Mouse (Mus musculus): ENCODE results near the gene Ofd1. TPM values are rescaled to one million over a fixed set of nuclear protein-coding genes. Genes with fewer than 3 reads are reported as not detected.

The Ofd1 gene
- total RNA-seq, 1 experiment from 2014 or later: 9.7 TPM

DNA sequence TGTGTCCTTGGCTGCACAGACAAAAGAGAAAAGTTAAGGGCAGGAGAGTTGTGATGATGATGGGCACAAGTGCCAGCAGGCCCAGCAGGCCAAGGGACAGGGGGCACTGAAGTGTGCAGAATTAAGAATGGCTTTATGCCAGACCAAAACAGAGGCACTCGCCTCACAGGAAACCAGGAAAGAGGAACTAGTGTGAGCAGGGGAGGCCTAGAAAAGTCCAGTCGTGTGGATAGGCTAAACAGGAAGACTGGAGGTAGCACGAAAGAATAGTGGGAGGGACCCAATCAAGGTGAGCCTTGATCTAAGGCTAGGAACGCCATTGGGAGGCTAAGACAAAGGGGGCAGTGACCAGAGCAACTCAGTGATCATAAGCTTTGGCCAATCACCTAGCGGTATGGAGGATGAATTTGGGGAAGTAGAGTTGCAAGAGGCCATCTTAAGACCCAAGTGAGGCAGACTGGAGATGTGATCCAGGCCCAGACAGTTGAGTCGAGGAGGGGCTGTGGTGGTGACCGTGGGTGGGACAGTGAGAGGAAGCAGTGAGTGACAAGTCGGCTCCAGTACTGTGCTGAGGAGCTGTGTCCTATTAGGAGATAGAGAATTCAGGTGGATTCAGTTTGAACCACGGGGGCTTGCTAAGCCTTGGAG, 63.7 kb downstream of the Ofd1 start:
- no peak for ATAC-seq (replicated peaks; ENCODE audit: insufficient number of reproducible peaks, low FRiP score, low TSS enrichment, poor library complexity, severe bottlenecking)

- no peak for ATAC-seq (replicated peaks; ENCODE audit: insufficient number of reproducible peaks, low FRiP score, low TSS enrichment, poor library complexity, severe bottlenecking)
Observed at GRCm38 (mm10) chrX:166365458-166366213, 74.9 kb downstream of the Ofd1 start.

- ATAC-seq (replicated peaks; ENCODE audit: insufficient number of reproducible peaks, low FRiP score, low TSS enrichment, poor library complexity, severe bottlenecking): no peak
Observed at GRCm38 (mm10) chrX:166360455-166360854, 80.0 kb downstream of the Ofd1 start.

GRCm38 (mm10) chrX:166359927-166360440, 80.5 kb downstream of the Ofd1 start:
- no peak for ATAC-seq (replicated peaks; ENCODE audit: insufficient number of reproducible peaks, low FRiP score, low TSS enrichment, poor library complexity, severe bottlenecking)

DNA sequence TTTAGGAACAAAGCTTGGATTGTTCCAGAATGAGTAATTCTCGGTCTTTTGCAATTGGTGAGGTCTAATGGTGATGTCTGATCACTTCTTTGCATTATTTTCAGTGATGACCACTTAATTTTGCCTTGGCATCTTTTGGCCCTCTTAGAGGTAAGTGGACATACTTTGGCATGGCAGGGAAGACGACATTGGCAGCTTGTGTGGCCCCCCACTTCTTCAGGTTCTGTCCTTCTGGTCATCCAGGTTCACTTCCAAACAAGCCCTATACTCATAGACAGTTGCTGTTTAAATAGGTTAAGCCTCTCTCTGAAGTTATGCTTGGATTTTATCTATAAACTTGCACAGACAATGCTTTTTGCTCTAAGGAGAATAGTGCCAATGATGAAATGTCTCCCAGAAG, 81.5 kb downstream of the Ofd1 start:
- ATAC-seq (replicated peaks; ENCODE audit: insufficient number of reproducible peaks, low FRiP score, low TSS enrichment, poor library complexity, severe bottlenecking): no peak

GRCm38 (mm10) chrX:166356276-166356675, 84.2 kb downstream of the Ofd1 start:
- no peak for ATAC-seq (replicated peaks; ENCODE audit: insufficient number of reproducible peaks, low FRiP score, low TSS enrichment, poor library complexity, severe bottlenecking)

DNA sequence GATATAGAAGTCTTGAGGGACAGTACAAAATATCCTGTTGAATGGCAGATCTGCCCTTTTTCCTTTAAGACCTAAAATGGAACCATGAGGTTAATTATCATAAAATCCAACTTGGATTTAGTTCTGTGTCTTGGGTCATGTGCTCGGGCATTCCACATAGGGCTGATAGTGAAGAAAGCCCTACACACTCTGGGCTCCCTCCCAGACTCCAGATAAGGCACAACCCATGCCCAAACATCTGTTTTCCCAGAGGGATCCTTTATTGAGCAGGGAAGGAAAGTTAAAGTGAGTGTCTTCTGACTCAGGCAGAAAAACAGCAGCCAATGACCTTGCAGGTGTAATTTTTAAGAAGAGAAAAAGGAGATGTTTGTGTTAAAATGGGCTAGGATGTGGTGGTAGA, 85.6 kb downstream of the Ofd1 start:
- ATAC-seq (replicated peaks; ENCODE audit: insufficient number of reproducible peaks, low FRiP score, low TSS enrichment, poor library complexity, severe bottlenecking): no peak

DNA sequence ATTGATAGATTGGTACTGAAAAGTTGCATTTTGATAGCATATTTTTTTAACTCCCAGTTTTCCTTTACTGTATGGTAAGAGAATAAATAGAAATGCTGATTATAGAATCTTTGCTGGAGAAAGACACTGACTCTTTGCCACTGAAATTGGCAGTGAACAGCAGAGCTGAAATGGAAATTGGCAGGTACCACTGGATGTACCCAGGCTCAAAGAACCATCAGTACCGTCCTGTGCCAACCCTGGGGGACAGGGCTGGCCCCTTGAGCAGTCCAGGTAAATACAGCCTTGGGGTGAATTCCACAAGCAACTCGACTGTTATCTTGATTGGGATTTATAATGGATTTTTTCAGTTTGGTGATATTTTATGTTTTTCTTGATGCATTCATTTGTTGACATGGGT, 87.1 kb downstream of the Ofd1 start:
- ATAC-seq (replicated peaks; ENCODE audit: insufficient number of reproducible peaks, low FRiP score, low TSS enrichment, poor library complexity, severe bottlenecking): no peak

GRCm38 (mm10) chrX:166351790-166352189, 88.7 kb downstream of the Ofd1 start:
- ATAC-seq (replicated peaks; ENCODE audit: insufficient number of reproducible peaks, low FRiP score, low TSS enrichment, poor library complexity, severe bottlenecking): 0 out of 2 replicates have a peak, but pooled peaks have one; percentile 50

DNA sequence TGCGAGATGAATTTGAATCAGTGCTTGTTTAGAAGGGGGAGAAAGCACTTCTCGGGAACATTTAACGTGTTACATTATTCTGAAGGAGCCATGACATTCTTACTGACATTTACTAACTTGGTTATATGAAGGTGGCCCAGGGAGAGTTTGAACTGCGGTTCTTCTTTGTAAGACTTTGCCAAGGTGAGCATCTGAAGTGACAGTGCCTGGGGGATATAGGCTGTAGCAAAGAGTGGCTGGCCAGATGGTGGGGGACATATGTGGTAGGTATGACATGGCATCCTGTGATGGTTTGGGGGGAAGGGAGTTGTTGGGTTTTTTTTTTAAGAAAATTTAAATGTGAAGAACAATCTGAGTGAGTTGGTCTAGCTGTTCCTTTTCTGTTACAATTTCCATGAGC, 91.9 kb downstream of the Ofd1 start:
- ATAC-seq (replicated peaks; ENCODE audit: insufficient number of reproducible peaks, low FRiP score, low TSS enrichment, poor library complexity, severe bottlenecking): no peak

DNA sequence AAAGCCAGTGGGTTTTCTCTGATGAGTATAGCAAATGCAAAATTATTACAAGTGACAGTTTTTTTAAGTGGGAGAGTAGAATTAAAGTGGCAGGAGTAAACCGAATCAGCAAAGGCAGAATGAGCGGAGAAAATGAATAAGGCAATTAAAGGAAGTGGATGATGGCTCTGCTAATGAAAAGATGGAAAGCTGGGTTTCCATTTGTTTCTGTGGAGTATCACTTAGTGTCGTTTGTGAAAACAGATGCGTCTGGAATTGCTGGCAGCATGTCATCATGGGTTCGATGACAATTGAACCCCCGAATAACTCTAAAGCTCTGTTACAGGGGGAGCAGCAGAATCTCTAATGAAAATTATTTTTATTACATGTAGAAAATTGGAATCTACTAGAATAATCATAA, 92.4 kb downstream of the Ofd1 start:
- ATAC-seq (replicated peaks; ENCODE audit: insufficient number of reproducible peaks, low FRiP score, low TSS enrichment, poor library complexity, severe bottlenecking): no peak

DNA sequence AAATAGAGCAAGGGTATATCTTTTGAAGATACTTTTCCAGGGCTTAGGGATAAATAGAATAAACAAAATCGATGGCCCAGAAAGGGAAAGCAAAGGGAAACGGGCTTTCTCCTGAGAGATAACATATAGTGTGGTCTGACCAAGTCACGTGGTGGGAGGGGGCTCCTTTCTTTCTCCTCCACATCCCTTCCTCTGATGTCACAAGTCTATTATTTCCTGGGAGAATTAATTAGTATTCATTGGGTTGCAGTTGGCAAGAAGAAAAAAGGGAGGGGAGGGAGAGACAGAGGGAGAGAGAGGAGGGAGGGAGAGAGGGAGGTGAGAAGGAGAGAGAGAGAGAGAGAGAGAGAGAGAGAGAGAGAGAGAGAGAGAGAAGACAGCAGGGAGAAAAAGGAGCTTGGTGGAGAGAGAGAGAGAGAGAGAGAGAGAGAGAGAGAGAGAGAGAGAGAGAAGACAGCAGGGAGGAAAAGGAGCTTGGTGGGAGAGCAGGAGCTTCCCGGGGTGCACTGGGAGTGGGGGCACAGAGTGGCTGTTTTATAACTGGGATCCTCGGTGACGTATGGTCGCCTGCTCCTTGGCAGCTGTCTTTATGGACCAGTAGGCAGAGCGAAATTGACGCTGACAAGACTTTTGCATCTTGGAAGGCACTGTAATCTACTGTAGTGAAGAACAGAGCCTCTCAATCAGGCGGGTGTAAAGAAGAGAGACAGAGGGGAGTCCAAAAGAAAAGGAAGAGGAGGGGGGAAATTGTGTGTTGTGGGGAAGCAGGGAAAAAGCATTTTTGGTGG, 96.1 kb downstream of the Ofd1 start:
- ATAC-seq (replicated peaks; ENCODE audit: insufficient number of reproducible peaks, low FRiP score, low TSS enrichment, poor library complexity, severe bottlenecking): no peak

GRCm38 (mm10) chrX:166341795-166342194, 98.7 kb downstream of the Ofd1 start:
- ATAC-seq (replicated peaks; ENCODE audit: insufficient number of reproducible peaks, low FRiP score, low TSS enrichment, poor library complexity, severe bottlenecking): no peak

Other genes with a start within 250 kb of the Ofd1 start
- 0.97 TPM in 1 of 3 replicates, not detected in the others for gene Gpm6b, start 201.8 kb downstream of the Ofd1 start, total RNA-seq (2017)
- gene Trappc2, start 130 bp downstream of the Ofd1 start, total RNA-seq (2017): 11.4 to 20.1 TPM (median 15.0 TPM) in 3 replicates
- 49.2 to 66.6 TPM (median 56.3 TPM) in 3 replicates for gene Rab9, start 39.2 kb upstream of the Ofd1 start, total RNA-seq (2017)
- gene Tceanc, start 77.9 kb upstream of the Ofd1 start, total RNA-seq (2017): 6.0 to 12.6 TPM (median 7.4 TPM) in 3 replicates
- gene Egfl6, start 145.0 kb upstream of the Ofd1 start, total RNA-seq (2017): not detected in 3 replicates

Data from monocyte, adult 5-6 weeks (primary cell).